Mouse (Mus musculus) olfactory bulb, adult 2 months (tissue): ENCODE data around the gene Ghr.

Source experiments
- CTCF ChIP-seq: fragments of 200-500 bp; IDR thresholded peaks from 2 replicates; pipeline ENCODE4 v1.5.1; 2012; ENCODE audit warnings: low read depth, mild to moderate bottlenecking, low read length, moderate library complexity; ENCODE audit not compliant: insufficient read depth
- POLR2A ChIP-seq: fragments of 200-500 bp; IDR thresholded peaks from 2 replicates; pipeline ENCODE4 v1.6.1; 2012; ENCODE audit warnings: mild to moderate bottlenecking, low read depth, low read length, moderate library complexity; ENCODE audit not compliant: insufficient read depth

DNA sequence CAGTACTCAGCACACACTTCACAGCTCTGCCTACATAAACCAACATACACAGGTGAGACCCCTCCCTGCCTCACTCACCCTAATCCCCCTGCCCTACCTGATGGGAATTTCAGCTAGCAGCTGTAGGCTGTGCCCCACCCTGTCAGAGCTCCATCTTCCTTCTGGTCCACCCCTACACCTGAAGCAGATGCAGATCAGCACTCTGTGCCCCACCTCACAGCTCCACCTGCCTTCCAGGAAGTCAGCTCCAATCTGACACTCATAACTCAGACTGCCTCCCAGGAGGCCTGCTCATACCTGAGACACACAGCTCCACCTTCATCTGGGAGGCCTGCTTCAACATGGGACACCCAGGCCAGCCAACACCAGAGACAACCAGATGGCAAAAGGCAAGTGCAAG lies 192.6 kb downstream of the Ghr start:
- TF ChIP-seq CTCF: no peak
- TF ChIP-seq POLR2A: no peak
